Mouse (Mus musculus) layer of hippocampus, postnatal 14 days (tissue): Measurements from ENCODE around the gene Scaf8. TPM values are rescaled to one million over a fixed set of nuclear protein-coding genes. Genes with fewer than 3 reads are reported as not detected.
"Not testable (repeated sequence)": the region's sequence is repeated elsewhere in the genome, so short reads cannot be mapped to it uniquely, and the experiment has no call there.

Experiments
- DNase-seq, 2 experiments: peaks; one replicate each; pipeline ENCODE4 v3.0.0; 2021 to 2022; ENCODE audit warnings: low spot score in 2 of 2, mixed read lengths in 1 of 2
- long read RNA-seq, 2 experiments: library from polyadenylated mRNA; stranded (forward); transcript quantifications; one replicate each; pipeline ENCODE4 v2.0.0; 2021
- total RNA-seq, 2 experiments: library from RNA; stranded (reverse); gene quantifications; 2 replicates each; pipeline ENCODE4 v1.2.3; 2021

Scaf8 gene
- 10 to 100 TPM; 57.3 to 57.6 TPM for total RNA-seq
- long read RNA-seq, experiment 1, full-length matches to known transcripts = 1 of 19 reads
- long read RNA-seq, experiment 1, partial matches to known transcripts = 5 of 19 reads
- long read RNA-seq, experiment 1, other reads (novel, unspliced or antisense) = 13 of 19 reads
- long read RNA-seq, experiment 2, full-length matches to known transcripts = 2 of 13 reads
- long read RNA-seq, experiment 2, partial matches to known transcripts = 4 of 13 reads
- long read RNA-seq, experiment 2, other reads (novel, unspliced or antisense) = 7 of 13 reads

GRCm38 (mm10) chr17:3114720-3115379 lies at the start of gene Scaf8:
Gene Scaf8 (plus strand): TSS chr17:3114972.
- peak; percentile 94 to 97 for DNase-seq

GRCm38 (mm10) chr17:3075166-3075872 lies 39.5 kb upstream of the Scaf8 start:
- DNase-seq = no peak

- no peak for DNase-seq
Observed at GRCm38 (mm10) chr17:3075873-3076245, 38.9 kb upstream of the Scaf8 start.

GRCm38 (mm10) chr17:3077936-3078335 lies 36.8 kb upstream of the Scaf8 start:
- DNase-seq = not testable (repeated sequence)

GRCm38 (mm10) chr17:3080587-3081349 lies 34.0 kb upstream of the Scaf8 start:
- DNase-seq = not testable (repeated sequence)

GRCm38 (mm10) chr17:3081512-3082100 lies 33.2 kb upstream of the Scaf8 start:
- DNase-seq = peak; percentile 92 to 97

GRCm38 (mm10) chr17:3082125-3082755 lies 32.5 kb upstream of the Scaf8 start:
- peak; percentile 51 to 73 for DNase-seq

GRCm38 (mm10) chr17:3082756-3083749 lies 31.7 kb upstream of the Scaf8 start:
- DNase-seq = peak; percentile 68 to 75

GRCm38 (mm10) chr17:3083886-3084550 lies 30.8 kb upstream of the Scaf8 start:
- DNase-seq = peak; percentile 94 to 96

- DNase-seq = peak; percentile 83 to 89
Observed at GRCm38 (mm10) chr17:3084551-3084930, 30.2 kb upstream of the Scaf8 start.

GRCm38 (mm10) chr17:3085152-3085551 lies 29.6 kb upstream of the Scaf8 start:
- no peak for DNase-seq

GRCm38 (mm10) chr17:3092682-3093081 lies 22.1 kb upstream of the Scaf8 start:
- no peak for DNase-seq

- not testable (repeated sequence) for DNase-seq
Observed at GRCm38 (mm10) chr17:3099273-3099672, 15.5 kb upstream of the Scaf8 start.

GRCm38 (mm10) chr17:3102336-3103165 lies 12.2 kb upstream of the Scaf8 start:
- DNase-seq = peak in 1 of 2 experiments; percentile 45

- no peak for DNase-seq
Observed at GRCm38 (mm10) chr17:3104154-3104931, 10.4 kb upstream of the Scaf8 start.

GRCm38 (mm10) chr17:3105022-3105421 lies 9.8 kb upstream of the Scaf8 start:
- DNase-seq = no peak
